Mouse (Mus musculus): ENCODE results near the gene Wdr92. TPM values are rescaled to one million over a fixed set of nuclear protein-coding genes. Genes with fewer than 3 reads are reported as not detected.

Wdr92 gene
- polyA plus RNA-seq, 1 experiment from 2014 or later: 27.6 TPM

DNA sequence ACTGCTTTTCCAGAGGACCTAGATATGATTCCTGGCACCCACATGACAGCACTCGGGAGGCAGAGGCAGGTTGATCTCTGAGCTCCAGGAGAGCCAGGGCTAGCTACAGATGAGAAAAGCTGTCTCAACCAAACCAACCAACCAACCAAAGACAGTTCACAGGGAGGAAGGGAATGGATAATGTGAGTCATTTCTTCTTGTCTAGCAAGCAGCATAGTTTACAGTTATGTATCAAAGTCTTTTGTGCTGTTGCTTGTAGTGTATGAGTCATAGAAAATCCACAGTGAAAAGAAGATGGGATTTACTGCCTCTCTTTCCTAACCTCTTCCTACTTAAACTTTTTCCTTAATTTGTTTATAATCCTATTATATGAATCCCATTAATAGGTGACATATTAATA lies 5.3 kb upstream of the Wdr92 start:
- 96% methylated on average over 1 of the region's 1 CpGs for WGBS
- no peak overlapping the region for H3K9ac ChIP-seq
- H3K27ac ChIP-seq: no peak overlapping the region
- no peaks in the 10 kb centered on the region for H3K4me1 ChIP-seq
- peaks cover 15% of the 10 kb centered on the region; the same call in 1 of the 2 replicates for H3K36me3 ChIP-seq
- H3K27me3 ChIP-seq: no peaks in the 10 kb centered on the region
- no peak for ATAC-seq (replicated peaks; ENCODE audit: low FRiP score)
- no peak overlapping the region for H3K4me3 ChIP-seq (replicated peaks)
- no peaks in the 10 kb centered on the region; the same call in 1 of the 2 replicates for H3K9me3 ChIP-seq (replicated peaks)
- no peak overlapping the region for H3K4me2 ChIP-seq

DNA sequence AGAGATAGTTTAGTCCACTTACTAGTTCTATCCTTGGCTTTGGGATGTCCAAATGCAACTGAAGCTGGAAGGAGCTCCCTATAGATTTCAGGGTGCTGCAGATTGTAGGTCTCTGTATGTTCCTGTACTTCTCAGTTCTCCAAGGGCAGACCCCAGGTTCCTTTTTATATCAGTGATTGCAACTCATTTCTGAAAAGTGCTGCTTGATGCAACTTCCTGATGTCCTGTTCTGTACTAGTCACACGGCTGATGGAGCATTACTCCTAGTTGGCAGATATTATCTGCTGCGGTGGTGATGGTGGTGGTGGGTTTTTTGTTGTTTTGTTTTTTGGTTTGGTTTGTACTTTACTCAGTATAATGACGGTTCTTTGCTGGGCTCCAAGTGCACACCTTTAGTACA lies 1.2 kb upstream of the Wdr92 start:
- ATAC-seq (replicated peaks; ENCODE audit: low FRiP score): no peak
- H3K27ac ChIP-seq: no peak overlapping the region
- H3K4me3 ChIP-seq (replicated peaks): no peak overlapping the region
- H3K4me1 ChIP-seq: no peaks in the 10 kb centered on the region
- WGBS: 80% methylated on average over 3 of the region's 3 CpGs
- H3K27me3 ChIP-seq: no peaks in the 10 kb centered on the region
- no peaks in the 10 kb centered on the region for H3K36me3 ChIP-seq
- H3K4me2 ChIP-seq: no peak overlapping the region
- no peak overlapping the region for H3K9ac ChIP-seq
- no peaks in the 10 kb centered on the region for H3K9me3 ChIP-seq (replicated peaks)

DNA sequence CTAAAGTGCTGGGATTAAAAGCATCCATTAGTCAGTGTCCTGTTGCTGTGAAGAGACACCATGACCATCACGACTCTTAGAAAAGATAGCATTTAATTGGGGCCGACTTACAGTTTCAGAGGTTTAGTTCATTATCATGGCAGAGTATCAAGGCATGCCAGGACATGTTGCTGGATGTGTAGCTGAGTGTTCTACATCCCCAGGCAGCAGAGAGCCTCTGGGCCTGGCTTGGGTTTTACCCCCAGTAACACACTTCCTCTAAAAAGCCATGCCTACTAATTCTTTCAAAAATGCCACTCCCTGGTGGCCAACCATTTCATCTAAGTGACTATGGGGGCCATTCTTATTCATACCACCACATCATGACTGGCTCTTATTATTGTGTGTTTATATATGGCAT lies 1.3 kb downstream of the Wdr92 start:
- no peaks in the 10 kb centered on the region for H3K4me1 ChIP-seq
- no peaks in the 10 kb centered on the region for H3K27me3 ChIP-seq
- H3K27ac ChIP-seq: no peak overlapping the region
- H3K9ac ChIP-seq: no peak overlapping the region
- H3K9me3 ChIP-seq (replicated peaks): no peaks in the 10 kb centered on the region
- no peak for ATAC-seq (replicated peaks; ENCODE audit: low FRiP score)
- no peak overlapping the region for H3K4me2 ChIP-seq
- no peak overlapping the region for H3K4me3 ChIP-seq (replicated peaks)
- 92% methylated on average over 2 of the region's 2 CpGs for WGBS
- H3K36me3 ChIP-seq: no peaks in the 10 kb centered on the region

DNA sequence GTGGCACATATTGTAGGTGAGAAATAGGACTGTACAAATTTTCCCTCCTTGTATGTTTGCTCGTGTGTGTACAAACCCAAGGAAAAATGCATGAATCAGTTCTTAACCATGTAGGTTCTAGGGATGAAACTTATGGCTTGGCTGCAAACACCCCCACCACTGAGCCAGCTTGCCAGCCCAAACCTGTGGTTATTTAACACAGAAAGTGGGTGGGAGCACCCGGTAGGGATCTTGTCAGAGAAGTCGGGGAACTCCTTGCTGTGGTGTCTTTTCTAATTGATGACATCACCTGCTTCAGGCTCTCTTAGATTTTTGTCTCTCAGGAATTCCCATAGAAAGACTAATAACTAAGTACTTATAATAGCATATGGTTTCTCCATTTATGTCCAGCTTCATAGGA lies 5.7 kb downstream of the Wdr92 start:
- Histone ChIP-seq H3K36me3 (peaks cover 3% of the 10 kb centered on the region; the same call in 1 of the 2 replicates), H3K27me3 (no peaks in the 10 kb centered on the region), H3K9me3 (replicated peaks) (no peaks in the 10 kb centered on the region), H3K4me1 (no peaks in the 10 kb centered on the region), H3K4me3 (replicated peaks) (no peak overlapping the region), H3K27ac (no peak overlapping the region), H3K4me2 (no peak overlapping the region), H3K9ac (no peak overlapping the region)
- no peak for ATAC-seq (replicated peaks; ENCODE audit: low FRiP score)
- 88% methylated on average over 3 of the region's 3 CpGs for WGBS

DNA sequence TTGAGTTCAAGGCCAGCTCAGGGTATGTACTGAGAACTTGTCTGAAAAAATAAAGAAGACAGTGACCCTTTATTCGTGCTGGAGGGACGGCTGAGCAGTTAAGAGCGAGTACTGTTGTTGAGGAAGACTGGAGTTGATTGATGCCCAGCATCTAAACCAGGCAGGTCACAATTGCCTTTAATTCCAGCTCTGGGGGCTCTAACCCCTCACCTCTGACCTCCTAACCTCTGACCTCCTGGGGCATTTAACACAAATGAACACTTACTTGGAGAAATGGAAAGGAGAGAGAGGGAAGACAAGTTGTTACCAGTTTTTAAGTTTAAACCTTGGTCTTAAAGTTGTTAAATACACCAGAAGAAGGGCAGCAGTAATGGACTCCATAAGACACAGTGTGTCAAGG lies 6.9 kb downstream of the Wdr92 start:
- Histone ChIP-seq H3K27me3 (no peaks in the 10 kb centered on the region), H3K4me2 (no peak overlapping the region), H3K9me3 (replicated peaks) (no peaks in the 10 kb centered on the region), H3K4me3 (replicated peaks) (no peak overlapping the region), H3K9ac (no peak overlapping the region), H3K4me1 (no peaks in the 10 kb centered on the region), H3K36me3 (peaks cover 3% of the 10 kb centered on the region; the same call in 1 of the 2 replicates), H3K27ac (no peak overlapping the region)
- no peak for ATAC-seq (replicated peaks; ENCODE audit: low FRiP score)
- 64% methylated on average over 3 of the region's 3 CpGs for WGBS

DNA sequence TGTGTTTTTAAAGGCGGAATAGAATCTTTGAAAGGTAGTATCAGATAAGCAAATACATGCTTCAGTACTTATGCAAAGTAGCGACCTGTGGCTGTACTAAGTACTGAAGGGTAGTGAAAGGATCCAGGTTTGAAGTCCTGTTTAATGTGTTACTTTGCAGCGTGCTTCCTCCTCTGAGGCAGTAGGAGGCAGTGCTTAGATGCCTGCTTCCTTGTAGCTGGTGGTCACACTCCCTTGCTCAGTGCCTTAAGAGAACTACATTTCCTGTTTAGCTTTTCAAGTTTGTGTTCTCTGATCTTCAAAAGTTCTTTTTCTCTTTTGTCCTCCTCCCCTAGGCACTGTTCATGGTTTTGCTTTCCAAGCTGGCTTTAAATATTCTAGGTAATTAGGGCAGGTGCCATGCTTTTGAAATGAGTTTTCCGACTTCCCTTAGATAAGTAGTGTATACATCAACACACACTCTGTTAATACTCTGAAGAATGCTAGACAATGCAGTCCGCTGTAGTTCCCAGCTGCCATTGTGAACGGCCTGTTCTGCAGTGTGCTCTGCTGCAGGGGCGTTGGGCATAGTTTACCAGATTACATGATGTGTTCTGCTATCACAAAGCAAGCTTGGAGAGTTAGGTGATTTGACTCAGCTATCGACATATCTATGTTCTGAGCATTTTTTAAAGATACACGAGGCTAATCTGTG lies 10.4 kb downstream of the Wdr92 start:
- no peak overlapping the region for H3K9ac ChIP-seq
- H3K4me1 ChIP-seq: no peaks in the 10 kb centered on the region
- H3K4me3 ChIP-seq (replicated peaks): no peak overlapping the region
- H3K4me2 ChIP-seq: 0 out of 2 replicates have a peak overlapping the region, but pooled peaks have one; percentile 5
- peak; percentile 91 for ATAC-seq (replicated peaks; ENCODE audit: low FRiP score)
- 74% methylated on average over 9 of the region's 9 CpGs for WGBS
- H3K9me3 ChIP-seq (replicated peaks): no peaks in the 10 kb centered on the region
- H3K27ac ChIP-seq: peak overlapping the region; percentile 49
- H3K36me3 ChIP-seq: peaks cover 35% of the 10 kb centered on the region
- no peaks in the 10 kb centered on the region for H3K27me3 ChIP-seq

DNA sequence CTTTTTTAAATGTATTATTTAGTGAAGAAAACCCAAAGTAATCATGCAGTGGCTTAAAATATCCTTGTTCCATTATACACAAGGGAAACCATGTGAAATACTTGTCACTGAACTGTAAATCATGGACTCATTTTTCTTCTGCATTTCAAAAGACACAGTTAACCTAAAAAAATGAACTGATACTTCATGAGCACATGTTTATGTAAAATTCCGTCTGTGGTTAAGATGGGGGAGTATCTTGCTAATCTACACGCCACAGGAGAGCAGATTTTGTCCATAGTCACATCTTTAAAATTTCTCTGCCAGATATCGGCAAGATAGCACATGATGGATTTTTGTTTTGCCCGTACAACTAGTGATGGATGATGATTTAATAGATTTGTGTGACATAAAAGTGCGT lies 17.3 kb downstream of the Wdr92 start:
- Histone ChIP-seq H3K27me3 (no peaks in the 10 kb centered on the region), H3K4me1 (no peaks in the 10 kb centered on the region), H3K9me3 (replicated peaks) (no peaks in the 10 kb centered on the region), H3K4me2 (no peak overlapping the region), H3K36me3 (peaks cover 90% of the 10 kb centered on the region), H3K4me3 (replicated peaks) (no peak overlapping the region), H3K27ac (no peak overlapping the region), H3K9ac (no peak overlapping the region)
- ATAC-seq (replicated peaks; ENCODE audit: low FRiP score): no peak
- WGBS: 83% methylated on average over 5 of the region's 5 CpGs

DNA sequence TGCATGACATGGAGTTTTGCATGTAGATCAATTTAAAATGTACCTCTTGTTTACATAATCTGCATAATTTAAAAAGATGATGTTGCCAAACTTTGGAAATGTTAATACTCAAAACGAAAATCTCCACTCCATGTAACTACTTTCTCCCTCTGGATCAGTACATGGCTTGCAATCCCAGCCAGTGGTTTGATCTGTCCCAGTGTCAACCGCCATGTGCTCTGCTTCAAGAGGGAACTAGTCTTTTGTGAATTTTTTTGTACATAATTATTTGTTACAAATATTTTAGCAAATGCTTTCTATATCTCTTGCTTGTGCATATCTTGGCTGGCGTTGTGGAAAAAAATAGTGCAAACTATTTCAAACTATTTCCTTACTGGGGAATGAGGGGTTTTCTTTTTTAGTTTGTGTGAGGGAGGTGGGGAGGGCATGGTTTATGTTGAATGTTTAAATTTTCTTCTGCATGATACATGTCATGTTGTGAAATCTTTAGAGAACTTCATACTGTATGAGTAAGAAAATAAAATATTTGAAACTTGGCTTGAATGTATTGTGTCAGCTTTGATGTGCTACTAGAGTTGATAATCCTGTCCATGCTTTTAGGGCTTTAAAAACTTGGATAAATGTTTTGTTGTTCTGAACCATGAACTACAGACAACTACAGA lies 18.1 kb downstream of the Wdr92 start:
- Histone ChIP-seq H3K9me3 (replicated peaks) (no peaks in the 10 kb centered on the region), H3K27me3 (no peaks in the 10 kb centered on the region), H3K4me2 (no peak overlapping the region), H3K9ac (no peak overlapping the region), H3K36me3 (peaks cover 90% of the 10 kb centered on the region), H3K27ac (no peak overlapping the region), H3K4me1 (no peaks in the 10 kb centered on the region), H3K4me3 (replicated peaks) (no peak overlapping the region)
- WGBS: 92% methylated on average over 3 of the region's 3 CpGs
- no peak for ATAC-seq (replicated peaks; ENCODE audit: low FRiP score)

DNA sequence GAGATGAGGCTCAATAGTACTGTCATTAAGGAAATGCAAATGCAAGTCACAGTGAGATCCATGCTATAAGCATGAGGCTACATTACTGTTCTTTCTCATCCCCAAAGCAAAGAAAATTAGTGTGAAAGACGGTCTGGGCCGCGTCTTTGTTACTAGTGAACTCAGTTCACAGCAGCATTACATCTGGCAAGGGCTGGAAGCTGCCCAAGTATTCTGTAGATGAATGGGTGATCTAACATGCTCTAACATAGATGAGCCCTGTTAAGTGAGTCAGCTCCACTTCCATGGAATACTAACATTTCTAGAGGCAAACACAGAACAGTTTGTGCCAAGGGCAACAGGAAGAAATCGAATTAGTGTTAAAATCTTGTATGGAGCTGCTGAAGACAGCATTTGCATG lies 19.0 kb downstream of the Wdr92 start:
- H3K4me2 ChIP-seq: no peak overlapping the region
- no peaks in the 10 kb centered on the region for H3K27me3 ChIP-seq
- ATAC-seq (replicated peaks; ENCODE audit: low FRiP score): no peak
- H3K9ac ChIP-seq: no peak overlapping the region
- H3K36me3 ChIP-seq: peaks cover 87% of the 10 kb centered on the region
- 92% methylated on average over 4 of the region's 4 CpGs for WGBS
- H3K4me3 ChIP-seq (replicated peaks): no peak overlapping the region
- no peaks in the 10 kb centered on the region for H3K4me1 ChIP-seq
- H3K9me3 ChIP-seq (replicated peaks): no peaks in the 10 kb centered on the region
- no peak overlapping the region for H3K27ac ChIP-seq

DNA sequence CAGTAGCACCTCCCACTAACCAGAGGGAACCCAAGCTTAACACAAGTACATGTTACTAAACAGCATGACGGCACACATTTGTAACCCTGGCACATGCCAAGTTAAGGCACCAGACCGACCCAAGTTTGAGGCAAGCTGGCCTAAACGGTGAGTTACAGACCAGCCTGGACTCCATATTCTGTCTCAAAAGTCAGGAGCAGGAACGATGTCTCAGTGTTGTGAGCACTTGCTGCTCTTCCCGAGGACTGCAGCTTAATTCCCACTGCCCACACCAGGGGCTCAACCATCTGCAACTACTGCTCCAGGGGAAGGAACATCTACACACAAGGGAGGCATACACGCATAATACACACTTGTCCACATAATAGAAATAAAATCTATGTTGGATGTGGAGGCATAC lies 20.6 kb downstream of the Wdr92 start:
- no peak for ATAC-seq (replicated peaks; ENCODE audit: low FRiP score)

DNA sequence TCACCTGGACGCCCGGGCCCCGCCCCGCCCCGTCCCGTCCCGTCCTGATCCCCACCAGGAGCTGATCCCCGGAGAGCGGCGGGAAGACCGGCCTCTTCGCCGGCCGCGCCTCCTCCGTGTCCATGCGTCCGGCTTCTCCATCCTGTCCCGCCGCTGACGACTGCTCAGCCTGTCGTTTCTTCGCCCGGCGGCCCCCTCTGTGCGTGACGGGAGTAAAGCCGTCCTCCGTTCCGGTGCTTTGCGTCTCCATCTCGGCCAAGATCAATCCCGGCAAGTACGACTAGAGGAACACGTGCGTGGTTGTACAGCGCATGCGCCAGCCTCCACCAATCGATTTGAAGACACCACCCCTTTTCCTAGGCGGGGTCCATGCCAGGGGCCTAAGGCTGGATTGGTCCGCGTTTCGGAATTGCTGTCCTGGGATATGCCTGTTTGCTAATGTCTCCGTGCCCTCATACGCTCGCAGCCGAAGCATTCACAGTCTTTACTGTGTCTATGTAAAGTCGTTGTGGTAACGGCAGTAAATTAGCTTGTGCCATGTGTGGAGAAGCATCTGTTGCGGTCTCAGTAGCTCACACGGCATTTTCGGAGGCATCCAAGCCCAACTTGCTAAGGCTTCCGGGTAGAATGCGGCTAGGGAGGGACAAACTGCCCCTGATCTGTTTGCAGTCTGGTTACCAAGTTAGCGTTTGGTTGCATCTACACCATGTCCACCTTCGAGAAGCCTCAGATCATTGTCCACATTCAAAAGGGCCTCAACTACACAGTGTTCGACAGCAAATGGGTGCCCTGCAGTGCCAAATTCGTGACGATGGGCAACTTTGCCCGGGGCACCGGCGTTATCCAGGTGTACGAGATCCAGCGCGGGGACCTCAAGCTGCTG lies 29.6 kb downstream of the Wdr92 start, which contains the start of gene Pno1:
Pno1 (minus strand) TSS at position 311 of the 883 bp plus-strand sequence.
- peak; percentile 99 for ATAC-seq (replicated peaks; ENCODE audit: low FRiP score)
- Histone ChIP-seq H3K27me3 (no peaks in the 10 kb centered on the region), H3K4me1 (peaks cover 20% of the 10 kb centered on the region), H3K9ac (peak within 1 kb of the TSS; percentile 89), H3K4me2 (peak within 1 kb of the TSS; percentile 69), H3K36me3 (peaks cover 23% of the 10 kb centered on the region), H3K4me3 (replicated peaks) (peak within 1 kb of the TSS; percentile 96), H3K9me3 (replicated peaks) (no peaks in the 10 kb centered on the region), H3K27ac (peak within 1 kb of the TSS; percentile 91)
- WGBS: under 1% methylated on average over 65 of the region's 65 CpGs

More for the DNA sequence above, 20.6 kb downstream of the Wdr92 start:
- Histone ChIP-seq H3K27me3 (no peaks in the 10 kb centered on the region), H3K4me2 (no peak overlapping the region), H3K9ac (no peak overlapping the region), H3K36me3 (peaks cover 81% of the 10 kb centered on the region), H3K4me1 (no peaks in the 10 kb centered on the region), H3K9me3 (replicated peaks) (no peaks in the 10 kb centered on the region), H3K4me3 (replicated peaks) (no peak overlapping the region), H3K27ac (no peak overlapping the region)
- WGBS: 87% methylated on average over 6 of the region's 6 CpGs

DNA sequence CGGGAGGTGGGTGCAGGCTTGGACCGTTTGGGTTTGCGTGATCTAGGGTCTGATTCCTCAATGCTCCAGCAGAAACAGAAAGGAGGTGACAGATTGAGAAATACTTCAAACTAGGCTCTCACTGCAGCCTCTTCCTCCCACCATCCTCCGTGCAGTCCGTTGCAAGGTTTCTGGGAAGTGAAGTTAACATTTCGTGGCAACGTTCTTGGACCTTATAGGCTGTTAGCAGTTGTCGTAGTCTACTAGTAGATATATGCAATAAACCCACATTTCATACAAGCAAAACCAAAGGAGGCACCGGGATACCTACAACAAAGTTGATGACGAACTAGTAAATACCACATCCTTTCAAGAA lies 30.2 kb downstream of the Wdr92 start:
- H3K27me3 ChIP-seq: no peaks in the 10 kb centered on the region
- peak overlapping the region; percentile 69 for H3K4me2 ChIP-seq
- peak overlapping the region; percentile 89 for H3K9ac ChIP-seq
- H3K4me3 ChIP-seq (replicated peaks): peak overlapping the region; percentile 96
- H3K9me3 ChIP-seq (replicated peaks): no peaks in the 10 kb centered on the region
- H3K4me1 ChIP-seq: peaks cover 20% of the 10 kb centered on the region
- peaks cover 21% of the 10 kb centered on the region for H3K36me3 ChIP-seq
- ATAC-seq (replicated peaks; ENCODE audit: low FRiP score): no peak
- WGBS: 3% methylated on average over 10 of the region's 10 CpGs
- H3K27ac ChIP-seq: peak overlapping the region; percentile 91

Measured in kidney, embryonic 15.5 days (tissue).